Comparison of ENCODE assay signal across 9 mouse cellular contexts in the genomic region with DNA sequence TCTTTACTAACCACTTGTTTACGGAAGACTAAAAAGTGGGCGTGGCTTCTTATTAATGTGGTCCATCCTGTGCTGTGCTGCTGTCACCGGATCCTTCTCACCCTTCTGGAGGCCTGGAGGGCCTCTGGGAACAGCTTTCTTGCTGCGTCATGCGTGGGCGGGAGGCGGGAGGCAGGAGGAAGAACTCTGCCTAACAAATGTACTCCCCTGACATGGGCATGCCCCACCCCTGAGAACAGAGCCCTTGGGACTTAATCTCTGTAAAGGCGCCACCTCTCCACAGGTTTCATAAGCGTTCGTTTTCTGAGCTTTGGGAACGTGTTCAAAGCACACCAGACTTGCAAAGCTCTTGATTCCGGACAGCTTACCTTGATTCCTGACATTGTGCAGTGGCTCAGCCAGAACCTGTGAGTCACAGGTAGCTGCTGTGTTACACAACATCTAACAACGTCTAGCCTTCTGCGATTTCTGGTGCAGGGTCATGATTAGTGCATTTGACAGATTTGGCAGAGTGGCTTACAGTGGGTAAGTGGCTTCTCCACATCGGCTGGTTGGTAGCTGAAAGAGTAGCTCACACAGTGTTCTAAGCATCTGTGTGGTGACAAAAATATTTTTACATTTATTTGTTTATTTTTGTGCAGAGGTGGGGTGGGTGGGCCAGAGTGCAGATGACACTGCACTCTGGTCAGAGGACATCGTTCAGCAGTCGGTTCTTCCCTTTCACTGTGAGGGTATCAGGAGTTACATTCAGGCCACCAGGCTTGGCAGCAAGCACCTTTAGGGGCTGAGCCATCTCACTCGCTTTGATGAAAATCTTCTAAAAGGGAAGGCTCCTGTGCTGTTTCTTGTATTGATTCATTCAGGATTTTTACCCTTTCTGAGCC. TPM values are rescaled to one million over a fixed set of nuclear protein-coding genes. Genes with fewer than 3 reads are reported as not detected.
A peak's percentile ranks its signal among the peaks of the same experiment; 100 is the strongest.
DNase-seq lines count a peak whose midpoint lies in the region; ATAC-seq lines count a peak whose summit lies in the region.
"Had no signal": no experiment of that assay in that cellular context is flagged by ENCODE, and none has a peak within 500 bp of the region (broad histone marks: within the 10 kb centered on the region; RNA-seq: fewer than 3 reads in every experiment).

No protein-coding gene starts in this region.

- H3K9ac ChIP-seq in hindbrain, embryonic 13.5 days = no peak overlapping the region
- H3K9ac ChIP-seq in midbrain, embryonic 14.5 days (replicated peaks; ENCODE audit: low read length) = no peak overlapping the region

- H3K4me1 ChIP-seq in hindbrain, embryonic 13.5 days (replicated peaks) = no peaks in the 10 kb centered on the region
- no peaks in the 10 kb centered on the region for H3K4me1 ChIP-seq in midbrain, embryonic 14.5 days (ENCODE audit: control insufficient read depth, insufficient read depth, low read length)

- ATAC-seq in hindbrain, embryonic 13.5 days (ENCODE audit: low FRiP score) = no peak
- ATAC-seq in midbrain, embryonic 14.5 days (ENCODE audit: low FRiP score, low TSS enrichment) = no peak

- H3K9me3 ChIP-seq in hindbrain, embryonic 13.5 days = no peaks in the 10 kb centered on the region
- H3K9me3 ChIP-seq in midbrain, embryonic 14.5 days (ENCODE audit: control insufficient read depth, low read length) = no peaks in the 10 kb centered on the region

- peak; percentile 11 for DNase-seq in CD4-positive, CD25-positive, alpha-beta regulatory T cell, adult 2 months (ENCODE audit: low read depth, low spot score)
- peak; percentile 93 for DNase-seq in MN1 (ENCODE audit: low spot score)
- DNase-seq in gonadal fat pad, adult 2 months (ENCODE audit: low read depth) = peak; percentile 92
- DNase-seq in lung, adult 18-20 months = peak; percentile 77 to 85
- DNase-seq in left cerebral cortex, adult 9 months (ENCODE audit: low spot score in 2 of 2) = no peak
- DNase-seq in midbrain, embryonic 14.5 days = no peak

- no peaks in the 10 kb centered on the region for H3K27me3 ChIP-seq in hindbrain, embryonic 13.5 days
- H3K27me3 ChIP-seq in midbrain, embryonic 14.5 days (ENCODE audit: control insufficient read depth, insufficient read depth, low read length) = no peaks in the 10 kb centered on the region

- H3K4me2 ChIP-seq in hindbrain, embryonic 13.5 days = no peak overlapping the region
- no peak overlapping the region for H3K4me2 ChIP-seq in midbrain, embryonic 14.5 days (ENCODE audit: low read length)

- H3K4me3 ChIP-seq in hindbrain, embryonic 13.5 days = no peak overlapping the region
- H3K4me3 ChIP-seq in midbrain, embryonic 14.5 days (replicated peaks; ENCODE audit: low read depth, low read length) = no peak overlapping the region

- H3K36me3 ChIP-seq in hindbrain, embryonic 13.5 days = no peaks in the 10 kb centered on the region
- H3K36me3 ChIP-seq in midbrain, embryonic 14.5 days (ENCODE audit: control insufficient read depth, insufficient read depth, low read length) = no peaks in the 10 kb centered on the region

- WGBS in hindbrain, embryonic 13.5 days = 72% methylated on average over 18 of the region's 18 CpGs
- WGBS in midbrain, embryonic 14.5 days = 72% methylated on average over 18 of the region's 18 CpGs

- H3K27ac ChIP-seq in hindbrain, embryonic 13.5 days = no peak overlapping the region
- H3K27ac ChIP-seq in midbrain, embryonic 14.5 days (replicated peaks; ENCODE audit: low read depth, low read length) = no peak overlapping the region

RNA-seq across cellular contexts. Expression of a gene that starts 2.1 kb away (rescaled TPM):
- polyA plus RNA-seq in gonadal fat pad, adult 2 months (2012; rRNA removed) = 10.9 and 13.7 TPM in 2 replicates
- not detected in 2 replicates for polyA plus RNA-seq in hindbrain, embryonic 13.5 days (2015; fragmentation: Nextera tagmentation; extraction: Ambion mirVana)
- not detected in 2 replicates for polyA plus RNA-seq in midbrain, embryonic 14.5 days (2014; fragmentation: Nextera tagmentation; extraction: Ambion mirVana)
- polyA plus RNA-seq: heart, embryonic 16.5 days; small intestine, adult 2 months had no signal

RNA-seq across cellular contexts. Expression of a gene that starts 29.1 kb away (rescaled TPM):
- polyA plus RNA-seq in gonadal fat pad, adult 2 months (2012; rRNA removed) = 1.6 and 11.2 TPM in 2 replicates
- 0.23 TPM in 1 of 2 replicates, not detected in the other for polyA plus RNA-seq in hindbrain, embryonic 13.5 days (2015; fragmentation: Nextera tagmentation; extraction: Ambion mirVana)
- not detected in 2 replicates for polyA plus RNA-seq in midbrain, embryonic 14.5 days (2014; fragmentation: Nextera tagmentation; extraction: Ambion mirVana)
- polyA plus RNA-seq: small intestine, adult 2 months had no signal

RNA-seq across cellular contexts. Expression of a gene that starts 30.7 kb away (rescaled TPM):
- 0.57 TPM in 1 of 2 replicates, not detected in the other for polyA plus RNA-seq in gonadal fat pad, adult 2 months (2012; rRNA removed)
- 0.22 TPM in 1 of 2 replicates, not detected in the other for polyA plus RNA-seq in hindbrain, embryonic 13.5 days (2015; fragmentation: Nextera tagmentation; extraction: Ambion mirVana)
- 0.12 and 0.28 TPM in 2 replicates for polyA plus RNA-seq in midbrain, embryonic 14.5 days (2014; fragmentation: Nextera tagmentation; extraction: Ambion mirVana)
- polyA plus RNA-seq: heart, embryonic 16.5 days; small intestine, adult 2 months had no signal

Comparison
In these comparisons a context has a peak if more than half of its experiments do, and no peak if none do; other contexts are left out.
1. DNase-seq: peak in CD4-positive, CD25-positive, alpha-beta regulatory T cell, adult 2 months (single experiment), MN1 (single experiment), gonadal fat pad, adult 2 months (single experiment) and lung, adult 18-20 months (2 of 2); none in left cerebral cortex, adult 9 months (0 of 2) and midbrain, embryonic 14.5 days (single experiment).
2. RNA of a gene that starts 2.1 kb away (polyA plus RNA-seq): 10.9 to 13.7 TPM in gonadal fat pad, adult 2 months; not detected in hindbrain, embryonic 13.5 days and not detected in midbrain, embryonic 14.5 days; every median in the first group is over 10 times any median in the second.